Mouse (Mus musculus) adrenal gland, postnatal 4 days (tissue): ENCODE measurements around the gene Ffar3. TPM values are rescaled to one million over a fixed set of nuclear protein-coding genes. Genes with fewer than 3 reads are reported as not detected.

ENCODE experiments used
- total RNA-seq, 2 experiments: library from RNA; stranded (reverse); gene quantifications; 2 replicates each; pipeline ENCODE4 v1.2.3; 2021

The Ffar3 gene
- total RNA-seq, 2 experiments from 2014 or later, result 0.37 to 1.6 TPM

Other genes with a start within 250 kb of the Ffar3 start
- gene Upk1a, start 243.3 kb downstream of the Ffar3 start, total RNA-seq, result 1 to 10 TPM in 1 of 2 experiments, under 1 TPM in 1; 0.93 to 1.2 TPM
- gene Cox6b1, start 230.0 kb downstream of the Ffar3 start, total RNA-seq, result 100 to 1,000 TPM; 750 to 830 TPM
- gene Etv2, start 220.3 kb downstream of the Ffar3 start, total RNA-seq, result not detected
- gene Rbm42, start 205.9 kb downstream of the Ffar3 start, total RNA-seq, result 10 to 100 TPM; 89.2 to 89.5 TPM
- gene Haus5, start 191.2 kb downstream of the Ffar3 start, total RNA-seq, result 10 to 100 TPM; 20.8 to 22.9 TPM
- not detected for gene Pmis2, start 184.6 kb downstream of the Ffar3 start, total RNA-seq
- gene 2200002J24Rik, start 157.3 kb downstream of the Ffar3 start, total RNA-seq, result 1 to 10 TPM; 3.8 to 5.2 TPM
- 1 to 10 TPM; 2.8 to 3.6 TPM for gene Atp4a, start 144.0 kb downstream of the Ffar3 start, total RNA-seq
- 100 to 1,000 TPM; 170 to 181 TPM for gene Tmem147, start 126.6 kb downstream of the Ffar3 start, total RNA-seq
- not detected for gene Gapdhs, start 112.5 kb downstream of the Ffar3 start, total RNA-seq
- gene Sbsn, start 104.7 kb downstream of the Ffar3 start, total RNA-seq, result 10 to 100 TPM; 32.1 to 36.8 TPM
- gene Dmkn, start 92.4 kb downstream of the Ffar3 start, total RNA-seq, result 1 to 10 TPM; 3.2 to 4.2 TPM
- gene Krtdap, start 68.3 kb downstream of the Ffar3 start, total RNA-seq, result 1 to 10 TPM; 1.9 to 3.1 TPM
- gene Ffar2, start 32.4 kb downstream of the Ffar3 start, total RNA-seq, result 1 to 10 TPM; 2.7 to 2.9 TPM
- under 1 TPM in 1 of 2 experiments, not detected in 1; 0.59 TPM for gene Ffar1, start 5.4 kb upstream of the Ffar3 start, total RNA-seq
- gene Cd22, start 24.2 kb upstream of the Ffar3 start, total RNA-seq, result under 1 TPM; 0.73 to 0.90 TPM
- gene Mag, start 58.7 kb upstream of the Ffar3 start, total RNA-seq, result 1 to 10 TPM in 1 of 2 experiments, under 1 TPM in 1; 0.45 to 1.4 TPM
- 10 to 100 TPM in 1 of 2 experiments, under 1 TPM in 1; 0.84 to 12.5 TPM for gene Hamp2, start 68.5 kb upstream of the Ffar3 start, total RNA-seq
- 10 to 100 TPM in 1 of 2 experiments, 1 to 10 TPM in 1; 2.3 to 36.9 TPM for gene Hamp, start 87.9 kb upstream of the Ffar3 start, total RNA-seq
- 100 to 1,000 TPM; 113 to 125 TPM for gene Usf2, start 100.6 kb upstream of the Ffar3 start, total RNA-seq
- 10 to 100 TPM; 15.2 to 17.6 TPM for gene Lsr, start 117.3 kb upstream of the Ffar3 start, total RNA-seq
- under 1 TPM; 0.68 to 0.98 TPM for gene Fam187b, start 117.6 kb upstream of the Ffar3 start, total RNA-seq
- 10 to 100 TPM; 30.0 to 31.2 TPM for gene Fxyd5, start 186.3 kb upstream of the Ffar3 start, total RNA-seq
- 10 to 100 TPM in 1 of 2 experiments, 1 to 10 TPM in 1; 8.9 to 13.3 TPM for gene Fxyd7, start 195.3 kb upstream of the Ffar3 start, total RNA-seq
- 100 to 1,000 TPM; 141 to 173 TPM for gene Fxyd1, start 201.0 kb upstream of the Ffar3 start, total RNA-seq
- 1 to 10 TPM; 6.8 to 6.9 TPM for gene Lgi4, start 203.2 kb upstream of the Ffar3 start, total RNA-seq
- gene Fxyd3, start 220.5 kb upstream of the Ffar3 start, total RNA-seq, result 1 to 10 TPM; 2.0 to 5.9 TPM